Mouse (Mus musculus) myocyte (in vitro differentiated cells): ENCODE results near the gene Dlg1. TPM values are rescaled to one million over a fixed set of nuclear protein-coding genes. Genes with fewer than 3 reads are reported as not detected.

ENCODE experiments used
- H3K27me3 ChIP-seq: one replicate; pipeline ENCODE4 v1.6.1; 2011; ENCODE audit not compliant: control insufficient read depth, insufficient read depth, insufficient read length
- H3K36me3 ChIP-seq: one replicate; pipeline ENCODE4 v1.6.1; 2011; ENCODE audit not compliant: control insufficient read depth, insufficient read depth
- H3K4me2 ChIP-seq: one replicate; pipeline ENCODE4 v1.6.1; 2011; ENCODE audit warnings: low read depth, control low read depth
- H3K4me3 ChIP-seq: one replicate; pipeline ENCODE4 v1.5.1; 2011; ENCODE audit warnings: mild to moderate bottlenecking, control low read depth, moderate library complexity
- H3K79me2 ChIP-seq: one replicate; pipeline ENCODE4 v1.6.1; 2011; ENCODE audit not compliant: control insufficient read depth, insufficient read depth
- H3ac ChIP-seq: one replicate; pipeline ENCODE4 v1.6.1; 2011; ENCODE audit not compliant: control insufficient read depth, insufficient read length
- CEBPB ChIP-seq: IDR thresholded peaks from 2 replicates; pipeline ENCODE4 v1.6.1; 2011; ENCODE audit warnings: mild to moderate bottlenecking, moderate library complexity; ENCODE audit not compliant: poor library complexity, insufficient read depth, severe bottlenecking
- E2F4 ChIP-seq: IDR thresholded peaks from one replicate; pipeline ENCODE4 v1.6.1; 2011; ENCODE audit warnings: mild to moderate bottlenecking, control low read depth, moderate library complexity; ENCODE audit not compliant: insufficient read depth
- MAX ChIP-seq: IDR thresholded peaks from one replicate; pipeline ENCODE4 v1.6.1; 2011; ENCODE audit warnings: low read depth, mild to moderate bottlenecking, control low read depth
- MYOD1 ChIP-seq, 3 experiments: IDR thresholded peaks; one replicate each; pipeline ENCODE4 v1.6.1; 2011; ENCODE audit warnings: control low read depth in 2 of 3, low read depth in 2 of 3, mild to moderate bottlenecking in 2 of 3, moderate library complexity in 1 of 3; ENCODE audit not compliant: insufficient read length in 2 of 3, control insufficient read depth in 1 of 3
- MYOG ChIP-seq, 3 experiments: IDR thresholded peaks; one replicate each; pipeline ENCODE4 v1.6.1; 2011; ENCODE audit warnings: control low read depth in 2 of 3, low read depth in 2 of 3, mild to moderate bottlenecking in 2 of 3; ENCODE audit not compliant: insufficient read length in 2 of 3, control insufficient read depth in 1 of 3, insufficient read depth in 1 of 3
- POLR2A ChIP-seq: IDR thresholded peaks from one replicate; pipeline ENCODE4 v1.6.1; 2011; ENCODE audit warnings: low read depth, mild to moderate bottlenecking, control low read depth, moderate library complexity; ENCODE audit not compliant: insufficient read length
- POLR2AphosphoS2 ChIP-seq: IDR thresholded peaks from one replicate; pipeline ENCODE4 v1.6.1; 2011; ENCODE audit warnings: low read depth, control low read depth; ENCODE audit not compliant: insufficient read length
- REST ChIP-seq: IDR thresholded peaks from one replicate; pipeline ENCODE4 v1.6.1; 2011; ENCODE audit warnings: mild to moderate bottlenecking, control low read depth, moderate library complexity; ENCODE audit not compliant: insufficient read depth, insufficient read length
- SRF ChIP-seq: IDR thresholded peaks from one replicate; pipeline ENCODE4 v1.6.1; 2011; ENCODE audit warnings: low read depth; ENCODE audit not compliant: control insufficient read depth, insufficient read length
- TCF12 ChIP-seq: IDR thresholded peaks from one replicate; pipeline ENCODE4 v1.6.1; 2011; ENCODE audit warnings: mild to moderate bottlenecking, control low read depth; ENCODE audit not compliant: poor library complexity, insufficient read depth, severe bottlenecking
- TCF3 ChIP-seq: IDR thresholded peaks from one replicate; pipeline ENCODE4 v1.6.1; 2011; ENCODE audit warnings: low read depth, control low read depth; ENCODE audit not compliant: insufficient read length
- USF1 ChIP-seq: IDR thresholded peaks from one replicate; pipeline ENCODE4 v1.6.1; 2011; ENCODE audit warnings: low read depth, mild to moderate bottlenecking, control low read depth, moderate library complexity
- polyA plus RNA-seq: library from polyadenylated mRNA; unstranded; fragments of >200 nt; fragmentation: generic; extraction: Trizol; gene quantifications from one replicate; pipeline ENCODE4 v1.2.1, GENCODE M21; 2012; ENCODE audit warnings: missing spikeins

Gene Dlg1
- polyA plus RNA-seq, 1 experiment = 23.2 TPM

DNA sequence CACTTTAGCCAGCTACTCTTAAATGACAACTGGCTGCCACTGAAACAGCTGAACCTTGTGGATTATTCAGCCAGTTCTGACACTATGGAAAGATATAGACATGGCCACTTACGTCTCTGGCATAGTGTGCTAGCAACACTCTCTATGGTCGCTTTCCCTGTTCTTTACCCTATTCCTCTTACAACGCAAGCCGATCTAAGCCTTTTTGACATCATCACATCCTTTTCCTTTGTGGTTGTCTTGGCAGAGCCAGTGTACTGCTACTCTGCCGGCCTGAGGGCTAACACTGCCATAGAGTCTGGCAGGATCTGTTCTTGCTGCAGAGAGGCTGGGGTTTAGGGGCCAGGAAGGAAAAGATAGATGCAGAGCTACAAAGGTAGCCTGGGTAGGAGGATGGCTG, 3.8 kb upstream of the Dlg1 start:
- no peaks in the 10 kb centered on the region for H3K36me3 ChIP-seq
- no peaks in the 10 kb centered on the region for H3K27me3 ChIP-seq
- no peak overlapping the region for H3K4me3 ChIP-seq
- no peak overlapping the region for H3ac ChIP-seq
- H3K4me2 ChIP-seq = no peak overlapping the region
- TF ChIP-seq MAX = no peak
- peaks cover 2% of the 10 kb centered on the region for H3K79me2 ChIP-seq

DNA sequence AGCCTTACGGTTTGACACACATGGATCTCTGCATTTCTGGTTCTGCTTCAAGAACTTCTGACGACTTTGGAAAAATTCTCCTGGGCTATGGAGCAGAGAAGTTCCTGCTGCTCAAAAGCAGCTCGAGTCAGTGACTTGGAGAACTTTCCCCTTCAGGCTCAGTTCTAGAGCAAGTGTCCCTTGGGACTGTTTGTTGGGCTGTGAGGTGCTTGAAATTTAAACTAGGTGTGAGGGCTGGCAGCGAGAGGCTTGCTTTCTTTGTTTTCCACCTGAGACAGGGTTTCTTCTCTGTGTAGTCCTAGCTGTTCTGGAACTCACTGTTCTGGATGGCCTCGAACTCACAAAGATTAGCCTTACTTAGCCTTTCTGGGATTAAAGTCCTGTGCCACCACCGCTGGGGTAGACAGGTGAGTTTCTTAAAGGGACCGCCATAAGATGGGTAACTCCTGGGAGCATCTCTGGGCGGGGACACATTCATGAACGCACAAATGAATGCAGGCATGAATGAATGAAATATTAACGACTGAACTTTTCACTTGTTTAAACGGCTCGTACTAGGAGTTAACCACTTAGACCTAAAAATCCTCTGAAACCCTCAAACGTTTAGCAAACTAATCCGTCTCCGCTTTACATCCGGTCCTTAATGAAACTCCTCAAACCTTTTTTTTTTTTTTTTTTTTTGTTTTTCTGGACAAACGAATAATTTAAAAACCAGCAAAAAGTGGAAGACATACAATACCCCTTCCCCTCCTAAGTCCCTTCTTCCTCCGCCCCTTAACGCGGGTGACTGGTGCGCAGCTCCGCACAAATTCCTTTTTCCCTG, 476 bp upstream of the Dlg1 start:
- Histone ChIP-seq H3K79me2 (peaks cover 33% of the 10 kb centered on the region), H3K36me3 (peaks cover 5% of the 10 kb centered on the region), H3ac (peak overlapping the region; percentile 86), H3K27me3 (no peaks in the 10 kb centered on the region), H3K4me2 (peak overlapping the region; percentile 98), H3K4me3 (peak overlapping the region; percentile 61)
- TF ChIP-seq TCF12 (no peak), USF1 (no peak), MYOD1 (IDR thresholded peaks at IDR 0.05; ENCODE audit: control insufficient read depth in 1 of 3, insufficient read length in 2 of 3, low read depth in 2 of 3) (no peak), POLR2A (no peak), CEBPB (no peak), SRF (no peak), TCF3 (no peak), POLR2AphosphoS2 (no peak), MAX (no peak), REST (no peak), E2F4 (no peak), MYOG (IDR thresholded peaks at IDR 0.05; ENCODE audit: control insufficient read depth in 1 of 3, insufficient read depth in 1 of 3, insufficient read length in 2 of 3, low read depth in 2 of 3) (no peak)

DNA sequence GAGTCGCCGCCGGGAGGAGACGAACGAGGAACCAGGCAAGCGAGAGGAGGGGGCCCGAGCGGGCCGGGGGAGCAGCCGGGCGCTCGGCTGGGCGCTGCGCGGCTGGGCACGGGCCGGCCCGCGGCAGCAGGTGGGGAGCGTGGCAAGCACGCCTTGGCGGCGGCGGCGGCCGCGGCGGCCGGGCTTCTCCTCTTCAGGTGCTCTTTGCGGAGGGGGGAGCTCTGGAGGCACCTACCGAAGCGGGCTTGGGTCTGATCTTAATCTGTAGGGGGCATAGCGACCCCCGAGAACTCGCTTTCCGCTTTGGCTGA, 999 bp downstream of the Dlg1 start:
- peak overlapping the region; percentile 61 for H3K4me3 ChIP-seq
- H3K79me2 ChIP-seq = peaks cover 48% of the 10 kb centered on the region

GRCm38 (mm10) chr16:31672202-31672601, 9.0 kb downstream of the Dlg1 start:
- Histone ChIP-seq H3K27me3 (no peaks in the 10 kb centered on the region), H3ac (no peak overlapping the region), H3K4me2 (no peak overlapping the region), H3K79me2 (peaks cover 75% of the 10 kb centered on the region), H3K36me3 (peaks cover 10% of the 10 kb centered on the region), H3K4me3 (no peak overlapping the region)
- TF ChIP-seq CEBPB (no peak), MYOD1 (IDR thresholded peaks at IDR 0.05; ENCODE audit: control insufficient read depth in 1 of 3, insufficient read length in 2 of 3, low read depth in 2 of 3) (no peak), TCF3 (no peak), POLR2AphosphoS2 (no peak), MAX (no peak), TCF12 (no peak), MYOG (IDR thresholded peaks at IDR 0.05; ENCODE audit: control insufficient read depth in 1 of 3, insufficient read depth in 1 of 3, insufficient read length in 2 of 3, low read depth in 2 of 3) (no peak), POLR2A (no peak), SRF (no peak), REST (no peak), USF1 (no peak), E2F4 (no peak)

More for the DNA sequence above, 999 bp downstream of the Dlg1 start:
- peaks cover 8% of the 10 kb centered on the region for H3K36me3 ChIP-seq
- no peaks in the 10 kb centered on the region for H3K27me3 ChIP-seq
- TF ChIP-seq MYOG (IDR thresholded peaks at IDR 0.05; ENCODE audit: control insufficient read depth in 1 of 3, insufficient read depth in 1 of 3, insufficient read length in 2 of 3, low read depth in 2 of 3) (peak in 1 of 3 experiments; percentile 0), CEBPB (no peak), POLR2AphosphoS2 (no peak), TCF3 (no peak), USF1 (no peak)
- peak overlapping the region; percentile 86 for H3ac ChIP-seq
- H3K4me2 ChIP-seq = peak overlapping the region; percentile 30

- no peak overlapping the region for H3K4me3 ChIP-seq
- TF ChIP-seq POLR2A (no peak), REST (no peak), E2F4 (no peak), POLR2AphosphoS2 (no peak), MYOG (IDR thresholded peaks at IDR 0.05; ENCODE audit: control insufficient read depth in 1 of 3, insufficient read depth in 1 of 3, insufficient read length in 2 of 3, low read depth in 2 of 3) (no peak), CEBPB (no peak), USF1 (no peak), MAX (no peak), TCF12 (no peak), MYOD1 (IDR thresholded peaks at IDR 0.05; ENCODE audit: control insufficient read depth in 1 of 3, insufficient read length in 2 of 3, low read depth in 2 of 3) (no peak), SRF (no peak), TCF3 (no peak)
- no peak overlapping the region for H3K4me2 ChIP-seq
- peaks cover 78% of the 10 kb centered on the region for H3K79me2 ChIP-seq
- no peaks in the 10 kb centered on the region for H3K27me3 ChIP-seq
- H3ac ChIP-seq = no peak overlapping the region
- H3K36me3 ChIP-seq = peaks cover 13% of the 10 kb centered on the region
These were observed 14.2 kb downstream of the Dlg1 start for GRCm38 (mm10) chr16:31677463-31677862.
